Mouse (Mus musculus): Measurements from ENCODE around the gene Aunip. TPM values are rescaled to one million over a fixed set of nuclear protein-coding genes. Genes with fewer than 3 reads are reported as not detected.

Gene Aunip
- polyA plus RNA-seq, 1 experiment from 2014 or later = 10.7 TPM

DNA sequence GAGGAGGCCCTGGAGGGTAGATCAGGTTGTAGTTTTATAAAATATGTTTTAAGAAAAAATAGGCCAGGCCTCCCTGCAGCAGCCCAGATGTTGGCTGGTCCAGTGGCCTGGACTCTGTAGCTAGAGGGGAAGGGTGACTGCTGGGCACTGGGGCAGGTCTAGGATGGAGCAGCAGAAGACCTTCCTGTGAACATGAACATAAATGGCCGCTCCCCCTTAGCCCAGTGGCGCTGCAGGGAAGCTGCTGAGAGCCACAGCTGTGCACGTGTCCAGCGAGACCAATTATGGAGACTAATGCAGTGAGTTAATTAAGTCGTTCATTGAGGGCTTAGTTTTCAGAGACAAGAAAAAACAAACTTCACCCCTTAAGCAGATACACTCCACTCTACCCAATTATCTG lies 15.0 kb downstream of the Aunip start:
- Histone ChIP-seq H3K4me3 (ENCODE audit: low read depth, low read length) (no peak overlapping the region), H3K36me3 (ENCODE audit: insufficient read depth) (peaks cover 85% of the 10 kb centered on the region), H3K4me2 (no peak overlapping the region), H3K9me3 (ENCODE audit: low read depth, low read length) (no peaks in the 10 kb centered on the region), H3K4me1 (ENCODE audit: insufficient read depth) (no peaks in the 10 kb centered on the region), H3K9ac (no peak overlapping the region), H3K27ac (ENCODE audit: low read depth) (no peak overlapping the region), H3K27me3 (ENCODE audit: insufficient read depth, low read length) (no peaks in the 10 kb centered on the region)
- 77% methylated on average over 5 of the region's 5 CpGs for WGBS
- TF ChIP-seq CTCF (IDR thresholded peaks at IDR 0.05; ENCODE audit: low read depth) = no peak
- no peak for ATAC-seq (ENCODE audit: insufficient read depth)
- DNase-seq = no peak

DNA sequence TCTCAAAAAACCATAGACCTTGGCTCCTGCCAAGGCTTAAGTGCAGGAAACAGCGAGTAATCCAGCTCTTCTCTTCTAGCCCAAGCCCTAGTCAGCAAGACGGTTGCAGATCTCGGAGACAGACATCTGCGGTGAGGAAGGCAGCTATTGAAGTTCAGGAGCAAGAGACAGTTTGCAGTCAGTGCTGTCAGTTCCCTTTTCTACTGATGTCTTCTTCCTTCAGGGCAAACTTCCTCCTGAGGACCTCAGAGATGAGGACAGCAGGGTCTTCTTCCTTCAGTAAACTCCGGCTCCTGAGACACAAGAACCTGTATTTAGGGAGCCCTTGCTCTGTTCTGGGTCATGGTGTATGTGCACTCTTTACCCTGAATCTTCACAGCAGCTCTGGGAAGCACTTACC lies 15.4 kb downstream of the Aunip start:
- ATAC-seq (ENCODE audit: insufficient read depth) = no peak

DNA sequence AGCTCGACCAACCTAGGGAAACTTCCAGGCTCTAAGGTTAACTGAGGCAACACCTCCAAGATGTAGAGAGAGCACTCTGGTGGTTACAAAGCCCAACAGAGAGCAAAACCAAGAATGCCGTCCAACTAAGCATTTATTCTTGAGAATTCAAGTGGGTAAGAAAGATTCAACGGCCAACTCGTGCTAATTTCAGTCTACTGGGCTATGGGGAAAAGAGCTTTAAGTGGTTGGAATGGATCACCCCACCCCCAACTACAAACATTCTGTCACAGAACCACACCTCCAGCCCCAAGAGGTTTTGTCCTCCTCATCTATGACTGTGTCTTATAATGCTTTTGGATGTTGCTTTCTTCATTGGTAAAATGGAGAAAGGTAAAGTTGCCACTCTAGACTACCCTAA lies 22.1 kb downstream of the Aunip start:
- Histone ChIP-seq H3K36me3 (ENCODE audit: insufficient read depth) (peaks cover 35% of the 10 kb centered on the region), H3K4me1 (ENCODE audit: insufficient read depth) (no peaks in the 10 kb centered on the region), H3K9ac (no peak overlapping the region), H3K9me3 (ENCODE audit: low read depth, low read length) (no peaks in the 10 kb centered on the region), H3K4me3 (ENCODE audit: low read depth, low read length) (no peak overlapping the region), H3K4me2 (no peak overlapping the region), H3K27me3 (ENCODE audit: insufficient read depth, low read length) (no peaks in the 10 kb centered on the region), H3K27ac (ENCODE audit: low read depth) (no peak overlapping the region)
- DNase-seq = no peak
- 59% methylated on average over 4 of the region's 4 CpGs for WGBS
- no peak for TF ChIP-seq CTCF (IDR thresholded peaks at IDR 0.05; ENCODE audit: low read depth)
- ATAC-seq (ENCODE audit: insufficient read depth) = no peak

More for the DNA sequence above, 15.4 kb downstream of the Aunip start:
- DNase-seq = no peak
- H3K36me3 ChIP-seq (ENCODE audit: insufficient read depth) = peaks cover 89% of the 10 kb centered on the region
- TF ChIP-seq CTCF (IDR thresholded peaks at IDR 0.05; ENCODE audit: low read depth) = no peak
- no peaks in the 10 kb centered on the region for H3K4me1 ChIP-seq (ENCODE audit: insufficient read depth)
- H3K27me3 ChIP-seq (ENCODE audit: insufficient read depth, low read length) = no peaks in the 10 kb centered on the region
- H3K4me3 ChIP-seq (ENCODE audit: low read depth, low read length) = no peak overlapping the region
- H3K9me3 ChIP-seq (ENCODE audit: low read depth, low read length) = no peaks in the 10 kb centered on the region
- 80% methylated on average over 5 of the region's 5 CpGs for WGBS
- no peak overlapping the region for H3K27ac ChIP-seq (ENCODE audit: low read depth)
- H3K4me2 ChIP-seq = no peak overlapping the region
- no peak overlapping the region for H3K9ac ChIP-seq

DNA sequence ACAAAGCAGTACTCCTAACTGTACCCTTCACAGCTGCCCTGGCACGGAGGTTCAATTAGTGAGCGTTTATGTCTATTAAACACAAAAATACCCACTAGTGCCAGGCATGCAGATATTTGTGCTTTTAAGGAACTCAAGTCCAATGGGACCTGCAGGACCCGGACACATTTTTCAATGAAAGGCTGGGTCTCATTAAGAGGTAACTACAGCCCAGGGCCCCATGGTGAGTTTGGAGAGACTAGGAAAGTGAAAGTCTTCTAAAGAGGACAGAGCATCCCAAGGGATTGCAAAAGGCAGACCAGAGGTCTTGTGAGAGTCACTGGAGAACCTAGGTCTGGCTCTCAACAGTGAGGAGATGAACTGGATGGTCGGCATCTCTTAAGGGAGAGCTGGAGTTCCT lies 22.6 kb downstream of the Aunip start:
- H3K9ac ChIP-seq = peak overlapping the region; percentile 75; the same call in 1 of the 2 replicates
- no peak for TF ChIP-seq CTCF (IDR thresholded peaks at IDR 0.05; ENCODE audit: low read depth)
- WGBS = 78% methylated on average over 4 of the region's 4 CpGs
- H3K4me2 ChIP-seq = peak overlapping the region; percentile 88
- ATAC-seq (ENCODE audit: insufficient read depth) = no peak
- H3K27me3 ChIP-seq (ENCODE audit: insufficient read depth, low read length) = no peaks in the 10 kb centered on the region
- no peak overlapping the region for H3K27ac ChIP-seq (ENCODE audit: low read depth)
- H3K9me3 ChIP-seq (ENCODE audit: low read depth, low read length) = no peaks in the 10 kb centered on the region
- peak overlapping the region; percentile 94; the same call in 1 of the 2 replicates for H3K4me3 ChIP-seq (ENCODE audit: low read depth, low read length)
- DNase-seq = no peak
- H3K36me3 ChIP-seq (ENCODE audit: insufficient read depth) = peaks cover 34% of the 10 kb centered on the region
- H3K4me1 ChIP-seq (ENCODE audit: insufficient read depth) = no peaks in the 10 kb centered on the region

DNA sequence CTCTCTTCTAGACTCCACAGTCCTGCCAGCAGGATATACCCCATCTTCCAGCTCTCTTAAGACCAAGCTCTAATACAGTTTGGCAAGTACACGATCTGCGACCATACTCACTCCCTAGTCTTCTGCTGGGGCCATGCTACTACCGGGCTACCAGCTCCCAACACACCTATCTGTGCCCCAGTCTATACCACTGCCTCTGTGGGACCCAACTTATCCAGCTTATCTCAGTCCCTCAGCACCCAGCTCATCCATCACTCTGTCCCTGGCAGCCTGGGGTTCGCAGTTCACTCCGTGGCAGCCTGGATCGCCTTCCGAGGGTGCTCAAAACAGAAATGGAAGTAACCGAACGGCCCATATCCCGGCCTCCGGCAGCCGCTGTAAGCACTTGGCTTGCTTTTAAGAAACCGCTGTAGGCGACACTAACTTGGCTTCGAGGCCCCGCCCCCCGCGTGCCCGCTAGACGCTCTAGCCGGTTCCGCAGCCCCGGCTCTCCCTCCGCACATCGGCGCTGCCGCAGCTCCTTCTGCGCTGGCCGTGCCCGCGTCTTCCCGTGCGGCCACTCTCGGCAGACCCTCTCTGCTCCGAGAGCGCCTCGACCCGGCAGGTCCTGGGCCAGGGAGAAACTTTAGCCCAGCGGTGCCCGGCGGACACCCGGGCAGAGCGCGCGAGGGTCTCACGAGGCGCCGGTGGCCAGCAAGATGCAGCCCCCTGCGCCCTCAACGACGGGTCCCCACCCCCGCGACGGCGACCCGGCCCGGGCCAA lies 23.5 kb downstream of the Aunip start:
- under 1% methylated on average over 57 of the region's 57 CpGs for WGBS
- Histone ChIP-seq H3K4me3 (ENCODE audit: low read depth, low read length) (peak overlapping the region; percentile 94), H3K9ac (peak overlapping the region; percentile 75), H3K27ac (ENCODE audit: low read depth) (peak overlapping the region; percentile 90), H3K4me2 (peak overlapping the region; percentile 88), H3K27me3 (ENCODE audit: insufficient read depth, low read length) (no peaks in the 10 kb centered on the region), H3K36me3 (ENCODE audit: insufficient read depth) (peaks cover 33% of the 10 kb centered on the region), H3K4me1 (ENCODE audit: insufficient read depth) (no peaks in the 10 kb centered on the region), H3K9me3 (ENCODE audit: low read depth, low read length) (no peaks in the 10 kb centered on the region)
- no peak for TF ChIP-seq CTCF (IDR thresholded peaks at IDR 0.05; ENCODE audit: low read depth)
- DNase-seq (peak; percentile 85), ATAC-seq (ENCODE audit: insufficient read depth) (peak; percentile 5; the same call in 1 of the 2 replicates)

DNA sequence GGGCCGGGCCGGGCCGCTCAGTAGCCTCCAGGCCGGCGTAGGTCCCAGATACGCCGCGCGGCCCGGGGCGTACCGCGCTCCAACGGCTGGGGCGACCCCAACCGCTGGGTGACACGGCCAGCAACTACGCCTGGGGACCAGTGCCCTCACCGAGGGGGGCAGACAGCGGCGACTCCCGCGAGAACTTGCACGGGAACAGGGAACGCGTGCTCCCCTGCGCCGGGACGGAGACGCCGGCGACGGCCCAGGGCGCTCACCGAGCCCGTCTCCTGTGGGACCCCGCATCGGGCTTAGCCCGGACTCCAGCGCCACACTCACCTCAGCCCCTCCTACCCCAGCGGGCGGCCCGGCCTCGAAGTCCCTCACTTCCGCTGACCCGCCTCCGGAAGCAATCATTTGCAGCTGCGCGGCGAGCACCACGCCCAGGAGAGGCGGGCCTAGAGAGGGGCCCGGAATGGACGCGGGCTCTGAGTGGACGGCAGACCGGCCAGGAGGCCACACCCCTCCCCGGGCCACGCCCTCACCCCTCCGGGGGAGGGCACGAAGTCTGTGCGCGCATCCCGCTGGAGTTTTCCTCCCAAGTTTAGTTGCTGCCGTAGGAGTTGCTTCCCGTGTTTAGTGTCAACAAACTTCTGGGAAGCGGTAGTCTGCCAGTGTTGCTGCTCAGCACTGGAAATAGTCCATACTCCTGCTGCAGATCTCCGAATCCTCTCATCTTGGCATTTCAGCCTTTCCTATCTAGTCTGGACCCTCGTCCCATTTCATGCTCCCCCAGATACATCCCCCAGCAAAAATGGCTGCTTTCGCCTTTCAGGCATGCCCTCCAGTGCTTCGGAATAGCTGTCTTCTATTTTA lies 24.4 kb downstream of the Aunip start, which contains the start of gene Mtfr1l:
Gene Mtfr1l (minus strand): TSS at position 456 of the 855 bp plus-strand sequence.
- H3K36me3 ChIP-seq (ENCODE audit: insufficient read depth) = peaks cover 33% of the 10 kb centered on the region
- peak; percentile 99 for DNase-seq
- TF ChIP-seq CTCF (IDR thresholded peaks at IDR 0.05; ENCODE audit: low read depth) = no peak
- WGBS = under 1% methylated on average over 69 of the region's 71 CpGs
- peak within 1 kb of the TSS; percentile 90 for H3K27ac ChIP-seq (ENCODE audit: low read depth)
- no peaks in the 10 kb centered on the region for H3K9me3 ChIP-seq (ENCODE audit: low read depth, low read length)
- peak within 1 kb of the TSS; percentile 94 for H3K4me3 ChIP-seq (ENCODE audit: low read depth, low read length)
- H3K27me3 ChIP-seq (ENCODE audit: insufficient read depth, low read length) = no peaks in the 10 kb centered on the region
- peak within 1 kb of the TSS; percentile 75 for H3K9ac ChIP-seq
- H3K4me2 ChIP-seq = peak within 1 kb of the TSS; percentile 88
- H3K4me1 ChIP-seq (ENCODE audit: insufficient read depth) = no peaks in the 10 kb centered on the region
- peak; percentile 98 for ATAC-seq (ENCODE audit: insufficient read depth)

DNA sequence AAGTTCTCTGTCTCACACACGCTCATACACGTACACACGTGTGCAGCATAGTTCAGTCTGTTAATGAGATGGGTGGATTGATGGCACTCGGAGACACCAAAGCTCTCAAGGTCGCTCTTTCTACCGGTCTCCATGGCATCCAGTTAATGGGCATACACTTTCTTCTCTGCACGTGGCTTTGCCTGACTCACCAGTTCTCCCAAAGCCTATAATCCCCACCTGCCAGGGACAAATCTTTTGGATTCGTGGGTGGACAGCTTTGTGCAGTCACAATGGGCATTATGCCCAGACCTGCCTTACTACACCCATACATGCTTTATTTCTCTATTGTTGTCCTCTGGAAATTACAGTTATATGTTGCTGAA lies 25.0 kb downstream of the Aunip start:
- H3K9me3 ChIP-seq (ENCODE audit: low read depth, low read length) = no peaks in the 10 kb centered on the region
- H3K4me3 ChIP-seq (ENCODE audit: low read depth, low read length) = peak overlapping the region; percentile 94
- peak; percentile 28 for DNase-seq
- 12% methylated on average over 8 of the region's 8 CpGs for WGBS
- peak overlapping the region; percentile 88 for H3K4me2 ChIP-seq
- TF ChIP-seq CTCF (IDR thresholded peaks at IDR 0.05; ENCODE audit: low read depth) = no peak
- H3K9ac ChIP-seq = peak overlapping the region; percentile 51
- peak overlapping the region; percentile 90; the same call in 1 of the 2 replicates for H3K27ac ChIP-seq (ENCODE audit: low read depth)
- H3K4me1 ChIP-seq (ENCODE audit: insufficient read depth) = no peaks in the 10 kb centered on the region
- H3K27me3 ChIP-seq (ENCODE audit: insufficient read depth, low read length) = no peaks in the 10 kb centered on the region
- peaks cover 33% of the 10 kb centered on the region for H3K36me3 ChIP-seq (ENCODE audit: insufficient read depth)
- no peak for ATAC-seq (ENCODE audit: insufficient read depth)

All from lung, embryonic 14.5 days (tissue).